Mouse (Mus musculus) stomach, postnatal 0 days (tissue): Measurements from ENCODE around the gene Nmrk2.

ENCODE experiments used
- CTCF ChIP-seq: IDR thresholded peaks from 2 replicates; pipeline ENCODE4 v1.5.1; 2016; ENCODE audit warnings: antibody characterized with exemption, low read depth, mild to moderate bottlenecking, moderate library complexity
- EP300 ChIP-seq: optimal IDR thresholded peaks from 2 replicates; pipeline ENCODE3; 2016; ENCODE audit warnings: antibody characterized with exemption

GRCm38 (mm10) chr10:81244146-81244545 lies 42.3 kb upstream of the Nmrk2 start:
- no peak for TF ChIP-seq EP300
- TF ChIP-seq CTCF, result no peak
